16 mouse cellular contexts compared by ENCODE assay signal in the genomic region with DNA sequence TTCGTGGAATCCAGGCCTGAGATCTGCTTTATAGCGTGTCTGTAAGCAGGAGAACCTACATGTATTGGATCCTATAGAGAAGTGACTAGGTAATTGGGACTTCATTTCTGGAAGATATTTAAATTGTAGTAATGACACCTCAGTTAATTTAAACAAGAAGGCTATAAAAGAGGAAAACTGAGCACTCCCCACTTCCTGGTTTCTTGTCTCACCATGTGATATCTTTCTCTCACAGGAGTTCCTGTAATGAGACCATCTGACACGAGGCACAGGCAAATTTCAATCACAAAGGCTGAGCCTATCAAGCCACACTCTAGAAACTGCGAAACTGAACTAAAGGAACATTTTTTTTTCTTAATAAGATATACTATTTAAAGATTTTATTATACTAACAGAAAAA.
"Had no signal": no experiment of that assay in that cellular context is flagged by ENCODE, and none has a peak within 500 bp of the region (broad histone marks: within the 10 kb centered on the region; RNA-seq: fewer than 3 reads in every experiment).

No protein-coding gene starts in this region.

- H3K36me3 ChIP-seq: liver, embryonic 15.5 days; lung, embryonic 15.5 days; midbrain, embryonic 13.5 days; midbrain, embryonic 15.5 days; neural tube, embryonic 12.5 days had no signal

- H3K9me3 ChIP-seq: liver, embryonic 15.5 days; lung, embryonic 15.5 days; megakaryocyte, embryonic 14.5 days; midbrain, embryonic 13.5 days; midbrain, embryonic 15.5 days; neural tube, embryonic 12.5 days had no signal

- DNase-seq: liver, postnatal 0 days; lung, adult 2 months; lung, postnatal 14 days; lung, postnatal 36 days; right cerebral cortex, postnatal 14 days; thymus, adult 2 months; thymus, postnatal 25 days; thymus, postnatal 4 days had no signal

- ATAC-seq: liver, postnatal 0 days; lung, postnatal 0 days; midbrain, embryonic 13.5 days; midbrain, embryonic 15.5 days had no signal

- H3K4me3 ChIP-seq: liver, embryonic 15.5 days; lung, embryonic 15.5 days; megakaryocyte, embryonic 14.5 days; midbrain, embryonic 13.5 days; midbrain, embryonic 15.5 days; neural tube, embryonic 12.5 days had no signal

- H3K4me1 ChIP-seq: liver, embryonic 15.5 days; lung, embryonic 15.5 days; midbrain, embryonic 13.5 days; midbrain, embryonic 15.5 days; neural tube, embryonic 12.5 days had no signal

- H3K4me2 ChIP-seq: liver, embryonic 15.5 days; lung, embryonic 15.5 days; midbrain, embryonic 13.5 days; midbrain, embryonic 15.5 days; neural tube, embryonic 12.5 days had no signal

- H3K27ac ChIP-seq: liver, embryonic 15.5 days; lung, embryonic 15.5 days; macrophage; midbrain, embryonic 13.5 days; midbrain, embryonic 15.5 days; neural tube, embryonic 12.5 days had no signal

- H3K9ac ChIP-seq: liver, embryonic 15.5 days; liver, postnatal 0 days; lung, embryonic 15.5 days; midbrain, embryonic 13.5 days; midbrain, embryonic 15.5 days; neural tube, embryonic 12.5 days had no signal

- H3K27me3 ChIP-seq: liver, embryonic 15.5 days; lung, embryonic 15.5 days; megakaryocyte, embryonic 14.5 days; midbrain, embryonic 13.5 days; midbrain, embryonic 15.5 days; neural tube, embryonic 12.5 days had no signal
